Mouse (Mus musculus) MEL-GATA-1-ER (cell line): ENCODE results near the gene Cacna1d.

ENCODE experiments used
- DNase-seq: peaks from one replicate; pipeline ENCODE4 v3.0.0-alpha.2; 2012; ENCODE audit warnings: low read depth; ENCODE audit errors: extremely low read depth

Gene Cacna1d

DNA sequence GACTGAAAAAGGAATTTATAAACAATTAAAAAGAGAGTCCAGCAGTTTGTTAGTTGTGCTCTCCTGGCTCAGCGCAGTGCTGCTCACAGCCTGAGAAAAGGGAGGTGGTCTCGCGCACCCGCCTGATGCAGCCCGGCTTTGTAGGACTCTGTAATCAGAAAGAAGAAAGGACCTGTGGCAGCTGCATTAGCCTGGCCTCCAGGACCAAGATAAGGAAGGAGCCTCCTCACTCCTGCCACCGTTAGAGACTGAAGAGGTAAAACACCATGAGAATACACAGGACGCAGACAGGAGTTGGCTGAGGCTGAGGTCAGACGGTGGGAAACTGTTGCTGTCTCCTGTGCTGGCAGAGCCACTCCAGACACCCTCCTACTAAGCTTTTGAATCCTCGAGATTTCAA is at the start of gene Cacna1d:
Gene Cacna1d, minus strand, starts transcription at position 114 of the 400 bp plus-strand sequence.
- DNase-seq: no peak

- no peak for DNase-seq
Measured at GRCm38 (mm10) chr14:30533780-30534450, 42.7 kb upstream of the Cacna1d start.

GRCm38 (mm10) chr14:30531896-30532295 is 40.6 kb upstream of the Cacna1d start:
- no peak for DNase-seq

- DNase-seq: no peak
Measured at GRCm38 (mm10) chr14:30531431-30531830, 40.2 kb upstream of the Cacna1d start.

DNA sequence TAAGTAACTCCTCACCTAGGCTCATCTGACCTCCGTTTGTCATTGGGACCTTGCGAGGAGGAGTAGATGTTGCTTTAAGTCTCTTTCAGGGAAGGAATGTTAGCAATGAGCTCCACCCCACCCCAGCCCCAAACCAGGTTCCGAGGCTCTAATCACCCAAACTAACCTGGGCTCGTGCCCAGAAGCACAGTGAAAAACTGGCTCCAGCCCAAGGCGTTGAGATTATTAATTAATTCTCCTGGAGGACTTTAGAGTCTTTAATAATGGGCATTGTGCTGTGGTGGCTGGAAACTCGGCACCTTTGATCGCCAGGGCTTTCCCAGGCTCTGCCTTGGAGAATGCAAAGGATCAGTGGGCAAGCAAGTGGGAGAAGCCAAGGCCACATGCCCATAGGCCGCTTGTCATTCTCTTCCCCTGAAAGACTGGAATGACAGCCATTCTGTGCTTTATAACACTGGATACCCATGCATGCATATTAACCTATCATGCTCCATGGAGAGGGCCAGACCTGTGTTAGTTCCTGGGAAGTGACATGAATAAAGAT is 39.5 kb upstream of the Cacna1d start:
- DNase-seq: no peak

- no peak for DNase-seq
Measured at GRCm38 (mm10) chr14:30529454-30529853, 38.2 kb upstream of the Cacna1d start.

DNA sequence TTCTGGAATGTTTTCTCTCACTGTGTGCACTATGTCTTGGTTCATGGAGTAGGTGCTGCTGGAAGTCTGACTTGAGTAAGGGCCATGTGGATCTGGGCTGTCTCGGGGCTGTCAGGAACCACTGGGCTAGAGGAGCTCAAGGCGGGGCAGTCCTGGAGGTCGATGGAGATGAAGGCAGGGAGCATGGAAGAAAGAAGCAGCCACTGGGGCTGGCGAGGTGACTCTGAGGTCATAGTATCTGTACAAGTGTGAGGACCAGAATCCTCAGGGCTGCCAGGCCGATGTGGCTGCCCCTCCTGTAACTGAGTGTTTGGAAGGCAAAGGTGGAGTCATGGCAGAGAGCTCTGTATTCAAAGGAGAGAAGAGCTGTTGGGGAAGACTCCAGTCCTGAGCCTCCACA is 37.7 kb upstream of the Cacna1d start:
- no peak for DNase-seq

GRCm38 (mm10) chr14:30528392-30528791 is 37.1 kb upstream of the Cacna1d start:
- no peak for DNase-seq

- no peak for DNase-seq
Measured at GRCm38 (mm10) chr14:30523356-30523755, 32.1 kb upstream of the Cacna1d start.

- DNase-seq: no peak
Measured at GRCm38 (mm10) chr14:30519323-30519722, 28.1 kb upstream of the Cacna1d start.

GRCm38 (mm10) chr14:30515931-30516723 is 24.9 kb upstream of the Cacna1d start:
- peak; percentile 5 for DNase-seq

GRCm38 (mm10) chr14:30512896-30513295 is 21.6 kb upstream of the Cacna1d start:
- no peak for DNase-seq

GRCm38 (mm10) chr14:30510214-30510763 is 19.0 kb upstream of the Cacna1d start:
- no peak for DNase-seq

- DNase-seq: no peak
Measured at GRCm38 (mm10) chr14:30504990-30505389, 13.7 kb upstream of the Cacna1d start.

DNA sequence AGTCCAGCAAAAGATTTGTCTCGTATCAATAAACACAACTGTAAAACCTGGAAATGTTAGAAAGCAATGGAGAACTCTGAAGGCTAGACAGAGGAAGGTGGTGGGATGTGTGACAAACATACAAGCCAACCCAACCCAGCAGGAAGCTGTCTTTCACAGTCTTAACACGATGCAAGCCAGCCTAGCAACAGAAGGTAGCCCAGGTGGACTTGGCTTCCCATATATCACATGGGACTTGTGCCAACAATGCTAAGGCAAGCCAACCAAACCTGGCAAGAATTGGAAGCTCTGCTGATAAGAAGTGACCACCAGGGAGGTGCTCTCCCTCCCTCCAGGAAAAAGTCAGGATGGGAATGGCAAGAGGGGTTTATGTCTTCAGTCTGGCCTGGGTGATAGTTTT is 6.9 kb upstream of the Cacna1d start:
- no peak for DNase-seq

DNA sequence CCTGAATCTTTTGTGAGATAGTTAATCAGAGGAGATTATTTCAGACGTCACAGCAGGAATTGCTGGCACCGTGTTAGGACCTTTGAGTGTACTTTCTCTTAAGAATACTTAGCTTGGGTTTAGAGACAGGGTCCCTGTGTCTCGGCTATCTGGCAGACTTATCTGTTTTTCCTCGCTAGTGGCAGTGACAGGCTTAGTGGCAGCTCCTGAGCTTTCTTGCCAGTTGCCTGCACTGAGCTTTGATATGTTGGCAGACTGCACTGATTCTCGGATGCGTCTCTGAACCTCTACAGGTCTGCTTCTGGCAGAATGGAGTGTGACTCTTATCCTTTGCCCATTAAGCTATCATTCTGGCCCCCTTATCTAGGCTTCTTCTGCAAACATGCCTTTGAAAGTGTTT is 3.7 kb upstream of the Cacna1d start:
- no peak for DNase-seq

DNA sequence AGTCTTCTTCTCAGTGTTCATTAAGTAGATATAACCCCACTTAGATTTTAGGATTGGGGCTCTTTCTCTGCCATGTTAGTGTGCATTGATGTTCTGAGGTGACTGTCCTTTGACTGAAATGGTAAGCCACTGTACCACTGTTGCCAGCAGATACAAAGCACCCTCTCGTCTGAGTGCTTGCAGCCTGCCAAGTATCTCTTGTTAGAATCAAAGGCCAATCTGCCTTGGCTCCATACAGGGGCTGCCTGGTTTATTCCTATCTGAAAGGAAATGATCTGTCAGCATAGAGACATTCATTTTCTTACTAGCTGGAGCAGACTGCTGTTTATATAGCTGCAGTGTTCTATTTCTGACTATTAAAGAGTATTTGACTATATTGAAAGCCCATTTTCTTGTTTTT is 2.0 kb upstream of the Cacna1d start:
- DNase-seq: no peak

DNA sequence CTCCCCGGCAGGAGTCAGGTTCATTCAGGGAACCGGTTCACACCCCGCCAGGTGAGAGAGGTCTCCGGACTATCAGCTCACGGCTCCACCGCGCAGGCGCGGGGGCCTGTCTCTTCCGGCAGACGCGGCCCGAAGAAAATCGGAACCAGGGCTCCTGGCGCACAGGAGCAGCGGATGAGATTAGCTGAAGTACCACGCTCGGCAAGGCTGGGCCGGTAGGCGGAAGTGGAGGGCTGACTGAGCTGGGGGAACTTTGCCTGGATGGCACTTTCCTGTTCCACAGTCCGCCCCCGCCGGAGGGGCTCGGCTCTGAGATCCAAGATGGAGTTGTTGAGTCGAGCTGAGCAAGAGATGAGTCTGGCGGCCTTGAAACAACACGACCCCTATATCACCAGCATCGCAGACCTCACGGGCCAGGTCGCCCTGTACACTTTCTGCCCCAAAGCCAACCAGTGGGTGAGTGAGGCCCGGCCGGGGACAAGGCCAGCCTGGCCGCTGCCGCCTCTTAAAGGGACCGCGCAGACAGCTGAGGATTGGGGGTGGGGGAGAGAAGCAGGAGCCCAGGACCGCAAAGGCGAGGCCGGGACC is 11.8 kb downstream of the Cacna1d start, which contains the start of gene Dcp1a:
Gene Dcp1a, plus strand, starts transcription at position 175 of the 588 bp plus-strand sequence.
- DNase-seq: peak; percentile 94

DNA sequence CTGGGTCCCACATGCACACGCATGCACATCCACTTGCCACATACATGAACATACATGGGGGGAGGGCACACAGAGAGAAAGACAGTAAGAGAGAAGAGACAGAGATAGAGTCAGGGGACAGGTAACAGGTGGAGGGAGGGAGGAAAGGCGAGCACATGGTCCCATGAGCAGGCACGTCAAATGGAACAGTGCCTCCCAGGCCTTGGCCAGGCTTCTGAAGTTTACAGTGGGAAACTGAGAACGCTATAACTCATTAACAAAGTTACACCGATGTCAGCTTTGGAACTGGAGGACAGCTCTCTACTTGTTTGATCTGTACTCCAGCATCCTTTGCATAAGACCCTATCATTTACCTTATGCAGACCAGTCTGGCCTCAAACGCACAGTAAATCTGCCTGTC is 16.8 kb downstream of the Cacna1d start:
- DNase-seq: no peak

GRCm38 (mm10) chr14:30473605-30474004 is 17.6 kb downstream of the Cacna1d start:
- no peak for DNase-seq

GRCm38 (mm10) chr14:30463312-30463711 is 27.9 kb downstream of the Cacna1d start:
- no peak for DNase-seq
